Mouse (Mus musculus) hindbrain, embryonic 12.5 days (tissue): Measurements from ENCODE around the gene Gzmb. TPM values are rescaled to one million over a fixed set of nuclear protein-coding genes. Genes with fewer than 3 reads are reported as not detected.
"Not testable (repeated sequence)": the region's sequence is repeated elsewhere in the genome, so short reads cannot be mapped to it uniquely, and the experiment has no call there.

Experiments used
- ATAC-seq: fragments of 200-750 bp; cut with Nextera tagmentation; 2 replicates; pipeline ENCODE4 v1.8.0; 2017; ENCODE audit warnings: moderate TSS enrichment; ENCODE audit not compliant: low FRiP score
- H3K27ac ChIP-seq: fragments of 300-500 bp; sonication (generic); 2 replicates; pipeline ENCODE4 v1.5.1; 2016; ENCODE audit warnings: mild to moderate bottlenecking
- H3K27me3 ChIP-seq: fragments of 300-500 bp; sonication (generic); 2 replicates; pipeline ENCODE4 v1.6.1; 2016; ENCODE audit warnings: mild to moderate bottlenecking
- H3K36me3 ChIP-seq: fragments of 300-500 bp; sonication (generic); 2 replicates; pipeline ENCODE4 v1.6.1; 2016; ENCODE audit warnings: mild to moderate bottlenecking
- H3K4me1 ChIP-seq: fragments of 300-500 bp; sonication (generic); 2 replicates; pipeline ENCODE4 v1.6.1; 2016
- H3K4me2 ChIP-seq: fragments of 300-500 bp; sonication (generic); replicated peaks from 2 replicates; pipeline ENCODE4 v1.6.1; 2016; ENCODE audit warnings: mild to moderate bottlenecking
- H3K4me3 ChIP-seq: fragments of 300-500 bp; sonication (generic); 2 replicates; pipeline ENCODE4 v1.5.1; 2016; ENCODE audit warnings: mild to moderate bottlenecking
- H3K9ac ChIP-seq: fragments of 300-500 bp; sonication (generic); 2 replicates; pipeline ENCODE4 v1.6.1; 2016; ENCODE audit warnings: mild to moderate bottlenecking, moderate library complexity
- H3K9me3 ChIP-seq: fragments of 300-500 bp; sonication (generic); replicated peaks from 2 replicates; pipeline ENCODE4 v1.6.1; 2016; ENCODE audit warnings: mild to moderate bottlenecking
- WGBS: fragments of 180-500 bp; shearing (Covaris S2); methylation state at CpG from one replicate; pipeline ENCODE4 v1.1.7; 2016; 5-methylcytosine and 5-hydroxymethylcytosine counted together
- polyA plus RNA-seq: library from polyadenylated mRNA; unstranded; fragments of >200 nt; fragmentation: Nextera tagmentation; extraction: Ambion mirVana; gene quantifications from 2 replicates; pipeline ENCODE4 v1.2.1, GENCODE M21; 2016

Gene Gzmb
- polyA plus RNA-seq, 1 experiment from 2014 or later, result 0.14 TPM

DNA sequence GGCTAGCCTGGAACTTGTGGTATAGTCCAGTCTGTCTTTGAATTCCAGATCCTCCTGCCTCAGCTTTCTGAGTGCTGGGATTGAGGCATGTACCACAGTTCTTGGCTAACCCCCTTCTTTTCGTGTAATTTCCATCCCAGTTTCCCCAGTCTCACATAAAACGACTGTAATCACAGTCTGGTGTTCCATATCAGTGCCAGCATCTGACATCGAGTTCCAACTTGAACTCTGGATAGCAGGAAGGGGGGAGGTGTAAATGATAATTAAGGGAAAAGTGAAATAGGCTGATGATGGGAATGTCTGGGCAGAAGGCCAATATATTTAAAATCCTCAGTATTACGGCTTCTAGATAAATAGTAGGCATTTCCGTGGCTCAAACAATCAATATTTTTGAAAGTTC lies 19.0 kb upstream of the Gzmb start:
- 75% methylated on average over 5 of the region's 5 CpGs for WGBS
- ATAC-seq, result no peak
- no peaks in the 10 kb centered on the region for H3K9me3 ChIP-seq
- H3K4me2 ChIP-seq, result no peak overlapping the region
- no peak overlapping the region for H3K9ac ChIP-seq
- no peaks in the 10 kb centered on the region for H3K4me1 ChIP-seq
- H3K4me3 ChIP-seq, result no peak overlapping the region
- H3K27me3 ChIP-seq, result no peaks in the 10 kb centered on the region
- H3K36me3 ChIP-seq, result no peaks in the 10 kb centered on the region
- H3K27ac ChIP-seq, result no peak overlapping the region

DNA sequence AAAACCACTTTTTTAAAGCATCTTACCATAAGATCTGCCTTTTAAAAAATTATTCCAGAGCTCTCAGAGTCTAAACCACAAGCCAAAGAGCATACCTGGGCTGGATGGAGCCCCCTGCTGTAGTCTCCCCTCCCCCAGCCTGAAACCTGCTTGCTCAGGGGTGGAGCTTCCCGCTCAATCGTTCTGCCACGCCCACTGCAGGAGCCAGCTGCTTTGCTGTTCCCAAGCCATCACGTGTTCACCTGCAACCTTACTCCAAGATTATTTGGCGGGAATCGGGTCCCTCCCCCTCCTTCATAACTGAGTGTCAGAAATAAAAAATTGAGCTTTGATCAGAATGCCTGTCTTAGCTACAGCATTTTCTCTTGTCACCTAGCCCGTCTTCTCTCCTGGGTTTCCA lies 16.6 kb upstream of the Gzmb start:
- not testable (repeated sequence) for H3K9me3 ChIP-seq, H3K4me1 ChIP-seq, H3K4me2 ChIP-seq, ATAC-seq, H3K9ac ChIP-seq, H3K27me3 ChIP-seq, H3K27ac ChIP-seq, H3K4me3 ChIP-seq, H3K36me3 ChIP-seq
- 49% methylated on average over 7 of the region's 7 CpGs for WGBS

DNA sequence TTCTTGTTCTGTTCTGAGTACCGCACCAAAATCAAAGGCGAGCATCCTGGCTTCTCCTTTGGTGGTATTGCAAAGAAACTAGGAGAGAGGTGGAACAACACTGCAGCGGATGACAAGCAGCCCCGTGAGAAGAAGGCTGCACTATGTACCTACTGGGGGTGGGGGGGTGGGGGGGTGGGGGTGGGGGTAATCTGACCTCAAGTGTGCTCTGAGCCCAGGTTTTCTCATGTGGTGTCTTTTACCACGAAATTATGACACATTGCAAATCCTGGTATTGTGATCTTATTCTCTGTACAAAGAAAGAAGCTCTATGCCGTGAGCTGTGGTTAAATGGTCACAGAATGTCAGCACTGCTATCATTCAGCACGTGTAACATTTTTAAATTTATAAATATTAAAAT lies 14.0 kb upstream of the Gzmb start:
- not testable (repeated sequence) for H3K27ac ChIP-seq, ATAC-seq, H3K4me2 ChIP-seq, H3K4me3 ChIP-seq, H3K4me1 ChIP-seq, H3K36me3 ChIP-seq, H3K9ac ChIP-seq, H3K27me3 ChIP-seq, H3K9me3 ChIP-seq
- WGBS, result 83% methylated on average over 7 of the region's 7 CpGs

DNA sequence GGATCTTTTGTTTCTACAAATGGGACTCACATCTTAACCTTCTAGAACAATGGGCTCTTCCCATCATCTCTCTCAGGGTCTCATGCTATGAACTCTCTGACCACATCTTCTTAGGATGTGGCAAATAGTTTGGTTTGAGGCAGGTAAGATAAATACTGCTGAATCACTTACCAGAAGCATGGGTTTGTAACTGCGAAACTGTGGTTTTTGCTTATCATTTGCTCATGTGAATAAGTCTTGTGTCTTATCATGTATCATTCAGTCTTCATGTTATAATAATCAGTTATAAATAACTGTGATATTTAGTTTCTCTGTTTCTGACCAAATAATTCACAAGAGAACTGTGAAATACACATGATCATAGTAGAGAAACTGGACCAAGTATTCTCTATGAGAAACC lies 4.0 kb upstream of the Gzmb start:
- no peak for ATAC-seq
- H3K9me3 ChIP-seq, result no peaks in the 10 kb centered on the region
- no peak overlapping the region for H3K4me3 ChIP-seq
- no peak overlapping the region for H3K4me2 ChIP-seq
- no peak overlapping the region for H3K9ac ChIP-seq
- no peaks in the 10 kb centered on the region for H3K36me3 ChIP-seq
- 100% methylated on average over 1 of the region's 1 CpGs for WGBS
- H3K27me3 ChIP-seq, result no peaks in the 10 kb centered on the region
- no peaks in the 10 kb centered on the region for H3K4me1 ChIP-seq
- H3K27ac ChIP-seq, result no peak overlapping the region

DNA sequence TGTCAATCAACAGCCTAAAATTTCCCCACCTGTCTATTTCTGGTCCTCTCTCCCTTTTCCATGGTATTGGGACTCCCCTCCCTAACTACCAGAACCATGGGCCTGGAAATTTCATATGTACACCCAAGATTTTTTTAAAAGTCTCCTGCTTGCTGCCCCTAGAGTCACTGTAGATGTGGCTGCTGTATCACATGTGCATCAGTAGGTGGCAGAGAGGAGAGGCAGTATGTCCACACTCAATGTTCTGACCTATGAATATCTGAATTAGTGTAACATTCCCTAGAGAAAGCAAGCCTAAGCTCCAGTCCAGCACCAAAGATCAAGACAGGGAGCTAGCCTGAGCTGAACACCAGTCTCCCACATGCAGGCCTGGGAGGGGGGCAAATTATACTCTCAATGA lies 21.7 kb downstream of the Gzmb start:
- Histone ChIP-seq H3K36me3 (no peaks in the 10 kb centered on the region), H3K4me1 (no peaks in the 10 kb centered on the region), H3K4me3 (no peak overlapping the region), H3K27ac (no peak overlapping the region), H3K9ac (no peak overlapping the region), H3K9me3 (no peaks in the 10 kb centered on the region), H3K4me2 (no peak overlapping the region), H3K27me3 (no peaks in the 10 kb centered on the region)
- ATAC-seq, result no peak

DNA sequence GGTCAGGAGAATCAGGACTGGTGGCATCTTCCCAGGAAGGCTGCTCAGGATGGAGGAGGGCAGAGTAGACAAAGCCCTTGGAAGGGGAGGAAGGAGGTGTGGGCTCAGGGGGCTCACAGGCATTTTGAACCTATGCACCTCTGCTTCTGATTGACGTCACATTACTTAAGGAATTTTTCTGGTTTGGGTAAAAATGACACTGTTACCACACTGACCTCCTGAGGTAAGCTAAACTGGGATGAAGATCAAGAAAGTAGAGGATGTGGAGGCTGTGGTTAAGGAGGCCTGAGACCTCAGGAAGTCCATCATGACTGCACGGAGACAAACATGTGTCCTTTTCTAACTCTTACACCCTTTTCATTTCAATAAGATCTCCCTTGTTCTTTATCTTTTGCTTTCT lies 27.5 kb downstream of the Gzmb start, which contains the start of gene Gzmc:
Gzmc (minus strand) TSS at position 101 of the 400 bp plus-strand sequence.
- H3K27ac ChIP-seq, result no peak within 1 kb of the TSS
- no peaks in the 10 kb centered on the region for H3K9me3 ChIP-seq
- H3K36me3 ChIP-seq, result no peaks in the 10 kb centered on the region
- no peaks in the 10 kb centered on the region for H3K27me3 ChIP-seq
- no peak for ATAC-seq
- H3K4me2 ChIP-seq, result no peak within 1 kb of the TSS
- no peak within 1 kb of the TSS for H3K9ac ChIP-seq
- H3K4me3 ChIP-seq, result no peak within 1 kb of the TSS
- WGBS, result 73% methylated on average over 2 of the region's 2 CpGs
- H3K4me1 ChIP-seq, result no peaks in the 10 kb centered on the region

DNA sequence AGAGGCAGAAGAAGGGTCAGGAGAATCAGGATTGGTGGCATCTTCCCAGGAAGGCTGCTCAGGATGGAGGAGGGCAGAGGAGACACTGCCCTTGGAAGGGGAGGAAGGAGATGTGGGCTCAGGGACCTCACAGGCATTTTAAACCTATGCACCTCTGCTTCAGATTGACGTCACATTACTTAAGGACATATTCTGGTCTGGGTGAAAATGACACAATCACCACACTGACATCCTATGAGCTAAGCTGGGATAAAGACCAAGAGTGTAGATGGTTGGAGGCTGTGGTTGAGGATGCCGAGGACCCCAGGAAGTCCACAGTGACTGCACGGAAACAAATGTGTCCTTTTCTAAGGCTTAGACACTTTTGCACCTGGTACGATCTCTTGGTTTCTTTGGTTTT lies 50.7 kb downstream of the Gzmb start, which contains the start of gene Gzmf:
Gzmf (minus strand) TSS at position 101 of the 400 bp plus-strand sequence.
- no peaks in the 10 kb centered on the region for H3K9me3 ChIP-seq
- 87% methylated on average over 4 of the region's 4 CpGs for WGBS
- H3K4me2 ChIP-seq, result no peak within 1 kb of the TSS
- no peaks in the 10 kb centered on the region for H3K27me3 ChIP-seq
- H3K36me3 ChIP-seq, result no peaks in the 10 kb centered on the region
- no peaks in the 10 kb centered on the region for H3K4me1 ChIP-seq
- no peak within 1 kb of the TSS for H3K4me3 ChIP-seq
- H3K27ac ChIP-seq, result no peak within 1 kb of the TSS
- ATAC-seq, result no peak
- no peak within 1 kb of the TSS for H3K9ac ChIP-seq

Other genes with a start within 250 kb of the Gzmb start
- gene Mcpt1, start 244.3 kb downstream of the Gzmb start, polyA plus RNA-seq, result not detected in 2 replicates
- not detected in 2 replicates for gene Mcpt9, start 231.8 kb downstream of the Gzmb start, polyA plus RNA-seq
- not detected in 2 replicates for gene Mcpt2, start 220.2 kb downstream of the Gzmb start, polyA plus RNA-seq
- not detected in 2 replicates for gene Mcpt4, start 199.9 kb downstream of the Gzmb start, polyA plus RNA-seq
- gene Mcpt8, start 177.0 kb downstream of the Gzmb start, polyA plus RNA-seq, result not detected in 2 replicates
- not detected in 2 replicates for gene Ctsg, start 159.7 kb downstream of the Gzmb start, polyA plus RNA-seq
- not detected in 2 replicates for gene Gzme, start 141.6 kb downstream of the Gzmb start, polyA plus RNA-seq
- gene Gzmd, start 129.7 kb downstream of the Gzmb start, polyA plus RNA-seq, result not detected in 2 replicates
- gene Gzmg, start 102.7 kb downstream of the Gzmb start, polyA plus RNA-seq, result not detected in 2 replicates
- not detected in 2 replicates for gene Gzmn, start 87.7 kb downstream of the Gzmb start, polyA plus RNA-seq
- gene Gzmf, start 50.8 kb downstream of the Gzmb start, polyA plus RNA-seq, result not detected in 2 replicates
- not detected in 2 replicates for gene Gzmc, start 27.6 kb downstream of the Gzmb start, polyA plus RNA-seq
- not detected in 2 replicates for gene Atp12a, start 102.8 kb upstream of the Gzmb start, polyA plus RNA-seq
- gene Rnf17, start 140.3 kb upstream of the Gzmb start, polyA plus RNA-seq, result 1.6 and 2.0 TPM in 2 replicates